Mouse (Mus musculus) neural tube, embryonic 14.5 days (tissue): ENCODE data around the gene St6galnac1. TPM values are rescaled to one million over a fixed set of nuclear protein-coding genes. Genes with fewer than 3 reads are reported as not detected.
A peak's percentile ranks its signal among the peaks of the same experiment; 100 is the strongest.
"Not testable (repeated sequence)": the region's sequence is repeated elsewhere in the genome, so short reads cannot be mapped to it uniquely, and the experiment has no call there.

ENCODE experiments used
- ATAC-seq: fragments of 200-750 bp; cut with Nextera tagmentation; 2 replicates; pipeline ENCODE4 v1.8.0; 2017; ENCODE audit warnings: low read depth, mild to moderate bottlenecking, moderate TSS enrichment, moderate library complexity
- H3K27ac ChIP-seq: fragments of 300-500 bp; sonication (generic); 2 replicates; pipeline ENCODE4 v1.5.1; 2014; ENCODE audit warnings: low read depth, mild to moderate bottlenecking, control low read depth, low read length, moderate library complexity, mixed read lengths
- H3K27me3 ChIP-seq: fragments of 300-500 bp; sonication (generic); 2 replicates; pipeline ENCODE4 v1.6.1; 2014; ENCODE audit warnings: low read length; ENCODE audit not compliant: control insufficient read depth, insufficient read depth
- H3K36me3 ChIP-seq: fragments of 300-500 bp; sonication (generic); 2 replicates; pipeline ENCODE4 v1.6.1; 2014; ENCODE audit warnings: low read length, mixed read lengths; ENCODE audit not compliant: control insufficient read depth, insufficient read depth
- H3K4me1 ChIP-seq: fragments of 300-500 bp; sonication (generic); 2 replicates; pipeline ENCODE4 v1.6.1; 2014; ENCODE audit warnings: low read length; ENCODE audit not compliant: control insufficient read depth, insufficient read depth
- H3K4me2 ChIP-seq: fragments of 300-500 bp; sonication (generic); 2 replicates; pipeline ENCODE4 v1.6.1; 2014; ENCODE audit warnings: mild to moderate bottlenecking, low read depth, low read length, control low read depth
- H3K4me3 ChIP-seq: fragments of 300-500 bp; sonication (generic); 2 replicates; pipeline ENCODE4 v1.5.1; 2014; ENCODE audit warnings: low read depth, low read length, control low read depth, mixed read lengths
- H3K9ac ChIP-seq: fragments of 300-500 bp; sonication (generic); replicated peaks from 2 replicates; pipeline ENCODE4 v1.6.1; 2014; ENCODE audit warnings: low read depth, mild to moderate bottlenecking, control low read depth, low read length, mixed read lengths
- H3K9me3 ChIP-seq: fragments of 300-500 bp; sonication (generic); 2 replicates; pipeline ENCODE4 v1.6.1; 2016; ENCODE audit warnings: low read length; ENCODE audit not compliant: control insufficient read depth
- WGBS: fragments of 180-500 bp; shearing (Covaris S2); extraction: QIAGEN DNeasy Blood & Tissue Kit; methylation state at CpG from one replicate; pipeline ENCODE4 v1.1.7; 2014; 5-methylcytosine and 5-hydroxymethylcytosine counted together
- polyA plus RNA-seq: library from polyadenylated mRNA; unstranded; fragments of >200 nt; fragmentation: Nextera tagmentation; extraction: Ambion mirVana; gene quantifications from 2 replicates; pipeline ENCODE4 v1.2.1, GENCODE M21; 2014

The St6galnac1 gene
- polyA plus RNA-seq, result not detected in 2 replicates

- no peak within 1 kb of the TSS for H3K4me3 ChIP-seq
- no peak within 1 kb of the TSS for H3K27ac ChIP-seq
- H3K4me1 ChIP-seq, result no peaks in the 10 kb centered on the region
- WGBS, result 85% methylated on average over 7 of the region's 7 CpGs
- no peak within 1 kb of the TSS for H3K4me2 ChIP-seq
- H3K27me3 ChIP-seq, result no peaks in the 10 kb centered on the region
- no peak for ATAC-seq
- no peak within 1 kb of the TSS for H3K9ac ChIP-seq
- H3K9me3 ChIP-seq, result no peaks in the 10 kb centered on the region
- H3K36me3 ChIP-seq, result no peaks in the 10 kb centered on the region
These were observed at the start of gene St6galnac1 for GRCm38 (mm10) chr11:116775407-116775806. Gene St6galnac1 (minus strand): TSS chr11:116775507.

- ATAC-seq, H3K4me2 ChIP-seq, H3K36me3 ChIP-seq, H3K9me3 ChIP-seq, H3K27ac ChIP-seq, H3K9ac ChIP-seq, H3K27me3 ChIP-seq, H3K4me3 ChIP-seq: not testable (repeated sequence)
- 98% methylated on average over 10 of the region's 10 CpGs for WGBS
- peaks cover 20% of the 10 kb centered on the region for H3K4me1 ChIP-seq
These were observed 48.6 kb upstream of the St6galnac1 start for GRCm38 (mm10) chr11:116823885-116824284.

- Histone ChIP-seq H3K27me3 (no peaks in the 10 kb centered on the region), H3K4me1 (peaks cover 20% of the 10 kb centered on the region), H3K27ac (no peak overlapping the region), H3K9ac (no peak overlapping the region), H3K4me2 (no peak overlapping the region), H3K4me3 (no peak overlapping the region), H3K36me3 (no peaks in the 10 kb centered on the region), H3K9me3 (no peaks in the 10 kb centered on the region)
- no peak for ATAC-seq
- 98% methylated on average over 2 of the region's 2 CpGs for WGBS
These were observed 47.9 kb upstream of the St6galnac1 start for GRCm38 (mm10) chr11:116823255-116823654.

- H3K4me1 ChIP-seq, result peaks cover 20% of the 10 kb centered on the region
- no peak overlapping the region for H3K9ac ChIP-seq
- H3K36me3 ChIP-seq, result no peaks in the 10 kb centered on the region
- H3K27me3 ChIP-seq, result no peaks in the 10 kb centered on the region
- no peak overlapping the region for H3K27ac ChIP-seq
- H3K4me2 ChIP-seq, result no peak overlapping the region
- ATAC-seq, result no peak
- H3K4me3 ChIP-seq, result no peak overlapping the region
- H3K9me3 ChIP-seq, result no peaks in the 10 kb centered on the region
- 92% methylated on average over 10 of the region's 10 CpGs for WGBS
These were observed 47.3 kb upstream of the St6galnac1 start for GRCm38 (mm10) chr11:116822626-116823025.

- no peak overlapping the region for H3K9ac ChIP-seq
- H3K9me3 ChIP-seq, result no peaks in the 10 kb centered on the region
- WGBS, result 68% methylated on average over 10 of the region's 10 CpGs
- no peak overlapping the region for H3K4me2 ChIP-seq
- H3K4me1 ChIP-seq, result peaks cover 16% of the 10 kb centered on the region
- H3K4me3 ChIP-seq, result no peak overlapping the region
- no peak overlapping the region for H3K27ac ChIP-seq
- no peaks in the 10 kb centered on the region for H3K27me3 ChIP-seq
- no peak for ATAC-seq
- H3K36me3 ChIP-seq, result no peaks in the 10 kb centered on the region
These were observed 46.9 kb upstream of the St6galnac1 start for GRCm38 (mm10) chr11:116822215-116822614.

- Histone ChIP-seq H3K4me1 (peaks cover 10% of the 10 kb centered on the region), H3K9me3 (no peaks in the 10 kb centered on the region), H3K4me3 (no peak overlapping the region), H3K4me2 (no peak overlapping the region), H3K9ac (no peak overlapping the region), H3K36me3 (no peaks in the 10 kb centered on the region), H3K27ac (no peak overlapping the region), H3K27me3 (no peaks in the 10 kb centered on the region)
- no peak for ATAC-seq
- WGBS, result 58% methylated on average over 13 of the region's 13 CpGs
These were observed 46.0 kb upstream of the St6galnac1 start for GRCm38 (mm10) chr11:116821057-116821940.

GRCm38 (mm10) chr11:116819932-116820593, 44.8 kb upstream of the St6galnac1 start:
- H3K4me3 ChIP-seq, result no peak overlapping the region
- H3K4me2 ChIP-seq, result no peak overlapping the region
- no peak overlapping the region for H3K27ac ChIP-seq
- no peak overlapping the region for H3K9ac ChIP-seq
- no peaks in the 10 kb centered on the region for H3K9me3 ChIP-seq
- no peak for ATAC-seq
- 85% methylated on average over 5 of the region's 5 CpGs for WGBS
- peaks cover 9% of the 10 kb centered on the region for H3K4me1 ChIP-seq
- no peaks in the 10 kb centered on the region for H3K27me3 ChIP-seq
- H3K36me3 ChIP-seq, result no peaks in the 10 kb centered on the region

GRCm38 (mm10) chr11:116818722-116819121, 43.4 kb upstream of the St6galnac1 start:
- no peak for ATAC-seq
- Histone ChIP-seq H3K36me3 (no peaks in the 10 kb centered on the region), H3K9me3 (no peaks in the 10 kb centered on the region), H3K27me3 (no peaks in the 10 kb centered on the region), H3K4me1 (peaks cover 23% of the 10 kb centered on the region), H3K4me3 (no peak overlapping the region), H3K4me2 (no peak overlapping the region), H3K27ac (peak overlapping the region; percentile 72), H3K9ac (0 out of 2 replicates have a peak overlapping the region, but pooled peaks have one; percentile 3)
- WGBS, result 34% methylated on average over 8 of the region's 8 CpGs

GRCm38 (mm10) chr11:116817567-116817966, 42.3 kb upstream of the St6galnac1 start:
- Histone ChIP-seq H3K4me1 (peaks cover 34% of the 10 kb centered on the region), H3K9me3 (no peaks in the 10 kb centered on the region), H3K27ac (no peak overlapping the region), H3K9ac (no peak overlapping the region), H3K36me3 (no peaks in the 10 kb centered on the region), H3K4me2 (no peak overlapping the region), H3K27me3 (no peaks in the 10 kb centered on the region), H3K4me3 (no peak overlapping the region)
- WGBS, result 97% methylated on average over 5 of the region's 5 CpGs
- ATAC-seq, result no peak
